Mouse (Mus musculus): Measurements from ENCODE around the gene Nt5c3b.

Gene Nt5c3b

GRCm38 (mm10) chr11:100426820-100427219 is 14.8 kb downstream of the Nt5c3b start:
- no peak for DNase-seq

- peak; percentile 87 for DNase-seq
Observed at GRCm38 (mm10) chr11:100425851-100426250, 15.8 kb downstream of the Nt5c3b start.

- no peak for DNase-seq
Observed at GRCm38 (mm10) chr11:100423836-100424235, 17.8 kb downstream of the Nt5c3b start.

- no peak for DNase-seq
Observed at GRCm38 (mm10) chr11:100421537-100421936, 20.1 kb downstream of the Nt5c3b start.

GRCm38 (mm10) chr11:100414914-100415822 is 26.4 kb downstream of the Nt5c3b start, which contains the start of gene Fkbp10:
Gene Fkbp10, plus strand, starts transcription at chr11:100415697.
- peak; percentile 60 for DNase-seq

GRCm38 (mm10) chr11:100414021-100414913 is 27.3 kb downstream of the Nt5c3b start, which contains the start of gene P3h4:
Gene P3h4, minus strand, starts transcription at chr11:100414836.
- peak; percentile 85 for DNase-seq

GRCm38 (mm10) chr11:100413541-100413940 is 28.1 kb downstream of the Nt5c3b start:
- DNase-seq: no peak

GRCm38 (mm10) chr11:100411736-100412135 is 29.9 kb downstream of the Nt5c3b start:
- DNase-seq: no peak

GRCm38 (mm10) chr11:100409686-100410085 is 31.9 kb downstream of the Nt5c3b start:
- no peak for DNase-seq

GRCm38 (mm10) chr11:100408835-100409462 is 32.7 kb downstream of the Nt5c3b start:
- no peak for DNase-seq

- peak; percentile 87 for DNase-seq
Observed at GRCm38 (mm10) chr11:100408076-100408834, 33.4 kb downstream of the Nt5c3b start.

GRCm38 (mm10) chr11:100406995-100407705 is 34.5 kb downstream of the Nt5c3b start:
- DNase-seq: no peak

- DNase-seq: no peak
Observed at GRCm38 (mm10) chr11:100406273-100406672, 35.3 kb downstream of the Nt5c3b start.

GRCm38 (mm10) chr11:100404456-100405074 is 37.0 kb downstream of the Nt5c3b start:
- no peak for DNase-seq

- no peak for DNase-seq
Observed at GRCm38 (mm10) chr11:100403445-100404134, 38.0 kb downstream of the Nt5c3b start.

- no peak for DNase-seq
Observed at GRCm38 (mm10) chr11:100402682-100403081, 38.9 kb downstream of the Nt5c3b start.

- no peak for DNase-seq
Observed at GRCm38 (mm10) chr11:100402240-100402639, 39.4 kb downstream of the Nt5c3b start.

GRCm38 (mm10) chr11:100400842-100401241 is 40.8 kb downstream of the Nt5c3b start:
- no peak for DNase-seq

- no peak for DNase-seq
Observed at GRCm38 (mm10) chr11:100399727-100400538, 41.7 kb downstream of the Nt5c3b start.

Data from lung, postnatal 14 days (tissue).